Mouse (Mus musculus) gastrocnemius, adult 2 months (tissue): ENCODE data around the gene Srcin1. TPM values are rescaled to one million over a fixed set of nuclear protein-coding genes. Genes with fewer than 3 reads are reported as not detected.

Experiments
- DNase-seq: peaks from one replicate; pipeline ENCODE4 v3.0.0; 2022
- H3K27ac ChIP-seq: fragments of 200-600 bp; 2 replicates; pipeline ENCODE4 v1.8.1; 2022; ENCODE audit warnings: mild to moderate bottlenecking
- H3K4me3 ChIP-seq: fragments of 200-600 bp; 2 replicates; pipeline ENCODE4 v1.8.1; 2022; ENCODE audit warnings: mild to moderate bottlenecking, moderate library complexity
- CTCF ChIP-seq: fragments of 200-600 bp; IDR thresholded peaks from 2 replicates; pipeline ENCODE4 v1.8.1; 2022; ENCODE audit warnings: antibody characterized with exemption, mild to moderate bottlenecking, moderate library complexity
- intact Hi-C: fragments of 180-260 bp; cut with DNase I; formaldehyde crosslinking; loops from one replicate; pipeline ENCODE4 v1.15.1; 2025
- long read RNA-seq, 2 experiments: library from polyadenylated mRNA; stranded (forward); transcript quantifications; one replicate each; pipeline ENCODE4 v2.0.0; 2021
- total RNA-seq, 2 experiments: library from RNA; stranded (reverse); gene quantifications; 2 replicates each; pipeline ENCODE4 v1.2.3; 2021

The Srcin1 gene
- 1 to 10 TPM in 1 of 2 experiments, under 1 TPM in 1; 0.61 to 1.2 TPM for total RNA-seq
- long read RNA-seq, experiment 1 = 0 reads
- long read RNA-seq, experiment 2 = 0 reads

- TF ChIP-seq CTCF = no peak
- no peak within 1 kb of the TSS for H3K27ac ChIP-seq
- H3K4me3 ChIP-seq = peak within 1 kb of the TSS; percentile 79
- intact Hi-C loops = loop anchor here (5.0 kb wide), 1 partner anchor 89 kb away; no protein-coding TSS in a partner anchor
- peak; percentile 76 for DNase-seq
Observed at GRCm38 (mm10) chr11:97576136-97576906, at the start of gene Srcin1. Srcin1 (minus strand) TSS chr11:97576186.

- Histone ChIP-seq H3K4me3 (no peak overlapping the region), H3K27ac (no peak overlapping the region)
- no peak for TF ChIP-seq CTCF
- DNase-seq = no peak
- intact Hi-C loops = no loop called here
Observed at GRCm38 (mm10) chr11:97625551-97625950, 49.6 kb upstream of the Srcin1 start.

- no peak for DNase-seq
- TF ChIP-seq CTCF = no peak
- intact Hi-C loops = no loop called here
- no peak overlapping the region for H3K27ac ChIP-seq
- H3K4me3 ChIP-seq = no peak overlapping the region
Observed at GRCm38 (mm10) chr11:97623166-97623565, 47.2 kb upstream of the Srcin1 start.

GRCm38 (mm10) chr11:97622440-97622839 is 46.5 kb upstream of the Srcin1 start:
- peak; percentile 64 for DNase-seq
- no peak; the same call in 1 of the 2 replicates for TF ChIP-seq CTCF
- intact Hi-C loops = loop anchor here (1.0 kb wide), 2 partner anchors 91 to 133 kb away; no protein-coding TSS in a partner anchor
- Histone ChIP-seq H3K4me3 (no peak overlapping the region), H3K27ac (no peak overlapping the region)

GRCm38 (mm10) chr11:97619391-97619795 is 43.4 kb upstream of the Srcin1 start:
- TF ChIP-seq CTCF = peak; percentile 50
- Histone ChIP-seq H3K27ac (no peak overlapping the region), H3K4me3 (no peak overlapping the region)
- intact Hi-C loops = loop anchor here (5.0 kb wide), 1 partner anchor 37 kb away; no protein-coding TSS in a partner anchor
- peak; percentile 76 for DNase-seq

GRCm38 (mm10) chr11:97618368-97618767 is 42.4 kb upstream of the Srcin1 start:
- Histone ChIP-seq H3K27ac (no peak overlapping the region), H3K4me3 (no peak overlapping the region)
- DNase-seq = no peak
- intact Hi-C loops = loop anchor here (5.0 kb wide), 1 partner anchor 36 kb away; no protein-coding TSS in a partner anchor
- TF ChIP-seq CTCF = no peak

- H3K27ac ChIP-seq = no peak overlapping the region
- intact Hi-C loops = loop anchor here (5.0 kb wide), 1 partner anchor 33 kb away; no protein-coding TSS in a partner anchor
- no peak for TF ChIP-seq CTCF
- DNase-seq = no peak
- no peak overlapping the region for H3K4me3 ChIP-seq
Observed at GRCm38 (mm10) chr11:97615276-97615675, 39.3 kb upstream of the Srcin1 start.

GRCm38 (mm10) chr11:97611076-97611475 is 35.1 kb upstream of the Srcin1 start:
- Histone ChIP-seq H3K4me3 (no peak overlapping the region), H3K27ac (no peak overlapping the region)
- no peak for TF ChIP-seq CTCF
- intact Hi-C loops = no loop called here
- no peak for DNase-seq

GRCm38 (mm10) chr11:97609743-97610142 is 33.8 kb upstream of the Srcin1 start:
- intact Hi-C loops = no loop called here
- TF ChIP-seq CTCF = no peak
- Histone ChIP-seq H3K4me3 (no peak overlapping the region), H3K27ac (no peak overlapping the region)
- no peak for DNase-seq

- H3K4me3 ChIP-seq = no peak overlapping the region
- intact Hi-C loops = no loop called here
- TF ChIP-seq CTCF = no peak
- no peak overlapping the region for H3K27ac ChIP-seq
- DNase-seq = no peak
Observed at GRCm38 (mm10) chr11:97608933-97609332, 32.9 kb upstream of the Srcin1 start.

- H3K27ac ChIP-seq = no peak overlapping the region
- intact Hi-C loops = no loop called here
- TF ChIP-seq CTCF = no peak
Observed at GRCm38 (mm10) chr11:97607056-97607725, 31.2 kb upstream of the Srcin1 start.

GRCm38 (mm10) chr11:97603891-97604290 is 27.9 kb upstream of the Srcin1 start:
- Histone ChIP-seq H3K4me3 (no peak overlapping the region), H3K27ac (no peak overlapping the region)
- TF ChIP-seq CTCF = no peak
- intact Hi-C loops = no loop called here
- peak; percentile 42 for DNase-seq

More at GRCm38 (mm10) chr11:97607056-97607725, 31.2 kb upstream of the Srcin1 start:
- DNase-seq = no peak
- no peak overlapping the region for H3K4me3 ChIP-seq

GRCm38 (mm10) chr11:97602223-97602622 is 26.2 kb upstream of the Srcin1 start:
- no peak overlapping the region for H3K4me3 ChIP-seq
- no peak overlapping the region for H3K27ac ChIP-seq
- DNase-seq = no peak
- TF ChIP-seq CTCF = no peak
- intact Hi-C loops = no loop called here
